Mouse (Mus musculus): ENCODE data around the gene Zfp467. TPM values are rescaled to one million over a fixed set of nuclear protein-coding genes. Genes with fewer than 3 reads are reported as not detected.
A peak's percentile ranks its signal among the peaks of the same experiment; 100 is the strongest.

Zfp467 gene
- polyA plus RNA-seq, 1 experiment from 2014 or later, result 33.4 TPM

- Histone ChIP-seq H3K9me3 (replicated peaks; ENCODE audit: low read length) (no peaks in the 10 kb centered on the region), H3K36me3 (ENCODE audit: insufficient read depth, low read length) (peaks cover 20% of the 10 kb centered on the region), H3K27me3 (ENCODE audit: insufficient read depth, low read length) (no peaks in the 10 kb centered on the region), H3K9ac (ENCODE audit: low read depth, low read length) (no peak overlapping the region), H3K4me2 (ENCODE audit: low read length) (no peak overlapping the region), H3K4me1 (replicated peaks; ENCODE audit: insufficient read depth, low read length) (peaks cover 41% of the 10 kb centered on the region), H3K27ac (peak overlapping the region; percentile 38; the same call in 1 of the 2 replicates), H3K4me3 (replicated peaks; ENCODE audit: low read depth, low read length) (no peak overlapping the region)
- DNase-seq (ENCODE audit: low spot score), result no peak
- ATAC-seq (replicated peaks; ENCODE audit: low FRiP score, low read depth), result 0 out of 2 replicates have a peak, but pooled peaks have one; percentile 14
- TF ChIP-seq CTCF (IDR thresholded peaks at IDR 0.05; ENCODE audit: low read depth), result no peak
- 66% methylated on average over 5 of the region's 5 CpGs for WGBS
Observed at GRCm38 (mm10) chr6:48435706-48436349, 9.8 kb downstream of the Zfp467 start.

DNA sequence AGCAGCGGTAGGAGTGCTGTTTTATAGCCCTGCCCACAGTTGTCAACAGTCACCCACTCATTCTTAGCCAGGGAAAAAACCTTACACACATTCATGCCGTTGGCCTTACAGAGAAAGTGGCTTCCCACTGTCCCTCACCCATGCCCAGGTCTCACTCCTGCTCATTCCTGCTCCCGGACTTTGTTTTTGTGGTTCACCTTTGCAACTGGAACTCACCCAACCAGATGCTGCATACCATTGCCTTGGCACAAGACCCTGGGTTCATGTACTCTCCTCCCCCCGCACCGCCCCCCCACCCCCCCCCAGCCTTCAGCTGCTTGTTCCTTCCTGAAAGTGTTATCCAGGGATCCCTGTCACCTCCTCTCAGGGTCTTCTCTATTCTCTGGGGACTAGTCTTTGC is 10.5 kb downstream of the Zfp467 start:
- Histone ChIP-seq H3K27ac (peak overlapping the region; percentile 77), H3K36me3 (ENCODE audit: insufficient read depth, low read length) (peaks cover 20% of the 10 kb centered on the region), H3K9me3 (replicated peaks; ENCODE audit: low read length) (no peaks in the 10 kb centered on the region), H3K4me1 (replicated peaks; ENCODE audit: insufficient read depth, low read length) (peaks cover 36% of the 10 kb centered on the region), H3K27me3 (ENCODE audit: insufficient read depth, low read length) (no peaks in the 10 kb centered on the region), H3K4me2 (ENCODE audit: low read length) (no peak overlapping the region), H3K9ac (ENCODE audit: low read depth, low read length) (no peak overlapping the region), H3K4me3 (replicated peaks; ENCODE audit: low read depth, low read length) (no peak overlapping the region)
- ATAC-seq (replicated peaks; ENCODE audit: low FRiP score, low read depth) (no peak), DNase-seq (ENCODE audit: low spot score) (no peak)
- TF ChIP-seq CTCF (IDR thresholded peaks at IDR 0.05; ENCODE audit: low read depth), result no peak
- WGBS, result 33% methylated on average over 5 of the region's 5 CpGs

DNA sequence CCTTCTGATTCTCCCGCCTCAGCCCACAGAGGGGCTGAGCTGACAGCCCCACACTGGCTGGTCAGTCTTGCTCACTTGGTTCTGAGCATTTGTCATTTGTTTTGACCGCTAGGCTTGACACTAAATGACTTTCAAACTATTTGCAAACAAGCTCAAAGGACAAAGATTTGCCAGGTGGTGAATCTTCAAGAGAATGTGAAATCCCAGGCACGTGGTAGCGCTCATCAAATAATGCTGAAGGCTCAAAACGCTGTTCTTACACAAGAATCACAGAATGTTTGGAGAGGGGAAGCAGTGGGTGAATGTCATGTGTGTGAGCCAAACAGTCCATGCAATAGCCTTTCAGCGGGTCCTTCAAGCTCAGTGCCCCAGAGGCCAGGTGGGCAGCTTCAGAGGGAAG is 11.0 kb downstream of the Zfp467 start:
- peaks cover 31% of the 10 kb centered on the region for H3K4me1 ChIP-seq (replicated peaks; ENCODE audit: insufficient read depth, low read length)
- no peaks in the 10 kb centered on the region for H3K9me3 ChIP-seq (replicated peaks; ENCODE audit: low read length)
- no peaks in the 10 kb centered on the region for H3K27me3 ChIP-seq (ENCODE audit: insufficient read depth, low read length)
- peak overlapping the region; percentile 77 for H3K27ac ChIP-seq
- ATAC-seq (replicated peaks; ENCODE audit: low FRiP score, low read depth) (0 out of 2 replicates have a peak, but pooled peaks have one; percentile 17), DNase-seq (ENCODE audit: low spot score) (no peak)
- no peak overlapping the region for H3K4me3 ChIP-seq (replicated peaks; ENCODE audit: low read depth, low read length)
- no peak for TF ChIP-seq CTCF (IDR thresholded peaks at IDR 0.05; ENCODE audit: low read depth)
- H3K9ac ChIP-seq (ENCODE audit: low read depth, low read length), result no peak overlapping the region
- H3K36me3 ChIP-seq (ENCODE audit: insufficient read depth, low read length), result peaks cover 20% of the 10 kb centered on the region
- 60% methylated on average over 6 of the region's 6 CpGs for WGBS
- H3K4me2 ChIP-seq (ENCODE audit: low read length), result no peak overlapping the region

- H3K4me2 ChIP-seq (ENCODE audit: low read length), result no peak overlapping the region
- ATAC-seq (replicated peaks; ENCODE audit: low FRiP score, low read depth) (no peak; the same call in 1 of the 2 replicates), DNase-seq (ENCODE audit: low spot score) (no peak)
- H3K9ac ChIP-seq (ENCODE audit: low read depth, low read length), result no peak overlapping the region
- H3K27me3 ChIP-seq (ENCODE audit: insufficient read depth, low read length), result no peaks in the 10 kb centered on the region
- peaks cover 25% of the 10 kb centered on the region for H3K4me1 ChIP-seq (replicated peaks; ENCODE audit: insufficient read depth, low read length)
- WGBS, result 37% methylated on average over 12 of the region's 12 CpGs
- no peak; the same call in 1 of the 2 replicates for TF ChIP-seq CTCF (IDR thresholded peaks at IDR 0.05; ENCODE audit: low read depth)
- H3K4me3 ChIP-seq (replicated peaks; ENCODE audit: low read depth, low read length), result no peak overlapping the region
- H3K27ac ChIP-seq, result peak overlapping the region; percentile 15; the same call in 1 of the 2 replicates
- no peaks in the 10 kb centered on the region for H3K9me3 ChIP-seq (replicated peaks; ENCODE audit: low read length)
- peaks cover 10% of the 10 kb centered on the region for H3K36me3 ChIP-seq (ENCODE audit: insufficient read depth, low read length)
Observed at GRCm38 (mm10) chr6:48432893-48433816, 12.5 kb downstream of the Zfp467 start.

- 65% methylated on average over 5 of the region's 5 CpGs for WGBS
- Histone ChIP-seq H3K27ac (no peak overlapping the region), H3K9me3 (replicated peaks; ENCODE audit: low read length) (no peaks in the 10 kb centered on the region), H3K36me3 (ENCODE audit: insufficient read depth, low read length) (no peaks in the 10 kb centered on the region), H3K4me3 (replicated peaks; ENCODE audit: low read depth, low read length) (no peak overlapping the region), H3K9ac (ENCODE audit: low read depth, low read length) (no peak overlapping the region), H3K4me2 (ENCODE audit: low read length) (no peak overlapping the region), H3K27me3 (ENCODE audit: insufficient read depth, low read length) (no peaks in the 10 kb centered on the region), H3K4me1 (replicated peaks; ENCODE audit: insufficient read depth, low read length) (peaks cover 13% of the 10 kb centered on the region)
- no peak for TF ChIP-seq CTCF (IDR thresholded peaks at IDR 0.05; ENCODE audit: low read depth)
- DNase-seq (ENCODE audit: low spot score) (no peak), ATAC-seq (replicated peaks; ENCODE audit: low FRiP score, low read depth) (no peak)
Observed at GRCm38 (mm10) chr6:48430748-48431147, 14.9 kb downstream of the Zfp467 start.

DNA sequence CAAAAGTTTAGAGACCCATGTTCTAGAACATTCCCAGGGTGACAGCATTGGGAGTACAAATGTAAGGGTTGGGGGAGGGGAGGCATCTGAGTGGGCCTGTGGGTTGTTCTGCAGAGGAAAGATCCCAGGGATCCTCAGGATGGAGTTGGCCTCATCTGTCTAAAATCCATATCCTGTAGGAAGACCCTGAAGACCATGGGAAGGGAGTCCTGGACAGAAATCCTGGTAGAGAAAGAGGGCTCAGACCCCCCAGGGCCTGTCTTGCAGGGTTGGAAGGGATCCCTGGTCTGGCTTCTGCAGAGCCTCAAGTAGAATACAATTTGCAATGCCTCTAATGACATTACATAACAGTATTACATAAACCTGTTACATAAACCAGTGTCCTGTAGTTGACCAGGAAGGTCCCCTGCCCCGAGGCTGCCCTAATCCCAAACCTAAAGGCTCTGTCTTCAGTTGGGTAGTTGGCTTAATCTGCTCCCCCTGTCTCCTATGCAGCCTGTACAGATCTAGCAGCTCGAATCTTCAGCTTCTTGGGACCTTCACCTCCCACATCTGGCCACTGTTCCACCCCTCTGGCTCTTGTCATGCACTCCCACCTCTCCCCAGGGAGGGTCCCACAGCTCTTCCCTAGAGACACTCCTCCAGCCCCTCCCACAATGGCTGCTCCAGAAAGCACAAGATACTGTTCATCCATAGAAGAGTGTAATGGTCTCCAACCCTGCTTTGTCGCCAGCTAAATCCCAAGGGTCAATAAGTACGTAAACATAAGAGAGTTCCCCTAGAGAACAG is 16.7 kb downstream of the Zfp467 start:
- H3K4me1 ChIP-seq (replicated peaks; ENCODE audit: insufficient read depth, low read length), result peaks cover 6% of the 10 kb centered on the region; the same call in 1 of the 2 replicates
- ATAC-seq (replicated peaks; ENCODE audit: low FRiP score, low read depth) (peak; percentile 27; the same call in 1 of the 2 replicates), DNase-seq (ENCODE audit: low spot score) (peak; percentile 55)
- TF ChIP-seq CTCF (IDR thresholded peaks at IDR 0.05; ENCODE audit: low read depth), result no peak
- no peak overlapping the region for H3K27ac ChIP-seq
- no peak overlapping the region for H3K4me2 ChIP-seq (ENCODE audit: low read length)
- no peaks in the 10 kb centered on the region for H3K9me3 ChIP-seq (replicated peaks; ENCODE audit: low read length)
- H3K9ac ChIP-seq (ENCODE audit: low read depth, low read length), result no peak overlapping the region
- H3K4me3 ChIP-seq (replicated peaks; ENCODE audit: low read depth, low read length), result no peak overlapping the region
- H3K36me3 ChIP-seq (ENCODE audit: insufficient read depth, low read length), result no peaks in the 10 kb centered on the region
- no peaks in the 10 kb centered on the region for H3K27me3 ChIP-seq (ENCODE audit: insufficient read depth, low read length)
- 42% methylated on average over 4 of the region's 4 CpGs for WGBS
